Mouse (Mus musculus): ENCODE measurements around the gene Fdxacb1. TPM values are rescaled to one million over a fixed set of nuclear protein-coding genes. Genes with fewer than 3 reads are reported as not detected.

Gene Fdxacb1
- total RNA-seq, 2 experiments from 2014 or later = 3.7 to 3.9 TPM

DNA sequence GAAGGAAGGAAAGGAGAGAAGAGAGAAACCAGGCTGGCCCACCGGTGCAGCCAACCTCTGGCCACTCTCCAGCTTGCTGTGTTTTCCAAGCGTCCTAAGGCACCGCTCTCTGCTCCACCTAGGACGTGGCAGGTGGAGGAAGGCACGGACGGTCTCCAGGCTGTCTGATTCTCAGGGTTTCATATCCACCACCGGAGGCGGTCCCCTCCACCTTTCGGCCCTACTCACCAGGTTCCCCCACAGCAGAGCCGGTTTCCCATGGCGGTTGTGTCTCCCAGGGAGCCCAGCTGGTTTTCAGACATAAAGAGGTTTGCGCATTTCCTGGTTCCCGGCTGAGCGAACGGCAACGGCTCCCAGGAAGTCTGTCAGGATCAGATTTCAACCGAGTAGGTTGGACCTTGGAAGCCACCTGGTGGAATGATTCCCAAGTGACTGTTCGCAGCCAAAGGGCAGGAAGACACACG lies 21.8 kb upstream of the Fdxacb1 start, which contains the start of gene 2310030G06Rik:
Gene 2310030G06Rik, minus strand, starts transcription at position 323 of the 464 bp plus-strand sequence.
- DNase-seq = no peak

DNA sequence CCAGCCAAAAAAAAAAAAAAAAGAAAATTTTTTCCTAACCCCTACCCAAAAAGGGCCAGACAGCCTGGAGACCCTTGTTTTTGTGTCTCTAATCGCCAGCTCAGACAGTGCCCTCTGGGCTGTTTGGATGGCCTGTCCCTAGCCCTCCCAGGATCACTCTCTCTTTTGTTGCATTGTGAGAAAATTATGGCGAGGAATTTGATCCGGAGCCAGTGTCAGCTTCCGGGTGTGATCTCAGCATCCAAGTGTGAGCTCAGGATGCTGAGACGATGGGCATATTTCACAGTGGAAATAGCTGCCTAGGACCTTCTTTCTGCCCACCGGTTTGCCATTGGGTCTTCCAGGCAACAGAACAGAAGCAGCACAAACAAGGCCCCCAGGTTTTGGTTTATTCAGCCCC lies 17.3 kb upstream of the Fdxacb1 start:
- no peak for DNase-seq

DNA sequence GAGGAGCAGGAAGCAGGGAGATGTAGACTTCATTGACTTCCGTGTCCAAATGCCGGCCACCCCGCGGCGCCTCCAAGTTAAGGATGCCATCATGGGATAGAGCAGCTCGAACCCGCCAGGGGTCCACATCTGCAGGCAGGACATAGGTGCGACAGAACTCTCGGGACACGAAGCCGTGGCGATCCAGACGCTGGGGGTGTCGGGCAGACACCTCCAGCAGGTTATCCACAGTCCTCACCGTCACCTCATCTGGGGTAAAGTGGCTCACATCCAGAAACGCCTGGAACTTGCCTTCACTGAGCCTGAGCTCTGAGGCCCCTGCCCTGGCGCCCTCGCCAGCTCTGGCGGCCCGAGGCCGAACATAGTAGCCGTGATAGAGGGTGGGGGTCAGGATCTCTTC lies 16.7 kb upstream of the Fdxacb1 start, which contains the start of gene Cryab:
Gene Cryab, plus strand, starts transcription at position 3 of the 400 bp plus-strand sequence.
- peak; percentile 38 for DNase-seq

DNA sequence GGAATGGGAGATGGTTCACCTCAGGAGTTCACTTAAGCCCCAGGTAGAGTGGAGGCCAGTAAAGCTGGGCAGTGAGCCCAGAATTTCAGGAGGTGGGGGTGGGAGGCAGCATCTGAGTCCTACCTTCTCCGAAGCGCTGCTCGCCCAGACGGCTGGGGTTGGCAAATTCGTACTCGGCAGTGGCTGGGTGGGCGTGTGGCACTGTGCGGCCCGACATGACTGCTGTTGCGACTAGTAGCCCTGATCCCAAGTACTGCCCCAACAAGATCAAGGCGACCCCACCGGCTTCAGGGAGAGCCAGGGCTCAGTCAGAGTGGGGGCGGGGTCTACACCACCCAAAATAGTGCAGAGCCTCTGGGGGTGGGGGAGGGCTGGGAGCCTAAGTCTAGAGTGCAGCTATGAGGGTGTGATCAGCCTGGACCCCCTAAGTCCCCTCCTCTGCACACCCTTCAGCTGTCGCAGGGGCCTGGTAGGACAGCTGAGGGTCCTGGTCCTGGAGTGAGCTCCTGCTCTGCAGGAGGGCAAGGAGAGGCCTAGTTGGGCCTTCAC lies 15.9 kb upstream of the Fdxacb1 start, which contains the start of gene Hspb2:
Gene Hspb2, minus strand, starts transcription at position 301 of the 549 bp plus-strand sequence.
- DNase-seq = peak; percentile 75

DNA sequence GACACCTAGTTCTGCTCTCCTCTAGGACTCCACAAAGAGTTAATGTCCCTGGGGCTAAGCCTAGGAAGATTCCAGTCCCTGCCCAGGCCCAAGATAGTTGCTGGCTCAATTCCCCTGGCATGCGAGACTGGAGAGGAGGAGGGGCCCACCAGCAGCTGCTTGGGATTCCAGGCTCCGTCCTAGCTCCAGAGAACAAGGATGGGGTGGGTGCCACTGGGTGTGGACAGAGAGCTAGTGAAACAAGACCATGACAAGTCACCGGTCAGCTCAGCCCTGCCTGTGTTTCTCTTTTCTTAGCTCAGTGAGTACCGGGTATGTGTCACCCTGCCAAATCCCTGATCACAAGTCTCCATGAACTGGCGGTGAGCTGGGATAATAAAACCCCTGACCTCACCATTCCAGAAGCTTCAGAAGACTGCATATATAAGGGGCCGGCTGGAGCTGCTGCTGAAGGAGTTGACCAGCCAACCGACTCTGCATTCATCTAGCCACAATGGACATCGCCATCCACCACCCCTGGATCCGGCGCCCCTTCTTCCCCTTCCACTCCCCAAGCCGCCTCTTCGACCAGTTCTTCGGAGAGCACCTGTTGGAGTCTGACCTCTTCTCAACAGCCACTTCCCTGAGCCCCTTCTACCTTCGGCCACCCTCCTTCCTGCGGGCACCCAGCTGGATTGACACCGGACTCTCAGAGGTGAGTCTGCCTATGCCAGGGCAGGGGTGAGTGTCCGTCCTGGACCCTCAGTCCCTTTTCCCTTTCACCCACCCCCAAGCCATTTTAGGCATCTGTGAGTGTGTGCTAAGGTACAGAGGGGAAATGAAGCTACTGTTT lies 15.0 kb upstream of the Fdxacb1 start:
- peak; percentile 96 for DNase-seq

DNA sequence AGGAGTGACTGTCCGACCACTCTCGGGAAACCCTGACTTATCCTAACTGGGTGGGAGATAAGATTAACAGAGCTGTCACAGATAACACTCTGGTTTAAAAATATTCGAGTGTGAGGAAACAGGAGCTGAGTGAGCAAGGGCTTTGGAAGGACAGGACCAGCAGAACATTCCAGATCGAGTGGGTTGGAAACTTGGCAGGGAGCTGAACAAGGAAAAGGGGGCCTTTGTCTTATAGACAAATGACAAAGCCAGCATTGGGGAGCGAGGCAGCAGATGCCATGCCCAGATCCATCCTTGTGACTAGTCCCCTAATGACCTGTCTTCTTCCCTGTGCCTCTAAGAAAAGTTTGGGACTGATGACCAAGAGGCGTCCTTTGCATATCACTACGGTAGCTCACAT lies 14.1 kb upstream of the Fdxacb1 start:
- peak; percentile 20 for DNase-seq

DNA sequence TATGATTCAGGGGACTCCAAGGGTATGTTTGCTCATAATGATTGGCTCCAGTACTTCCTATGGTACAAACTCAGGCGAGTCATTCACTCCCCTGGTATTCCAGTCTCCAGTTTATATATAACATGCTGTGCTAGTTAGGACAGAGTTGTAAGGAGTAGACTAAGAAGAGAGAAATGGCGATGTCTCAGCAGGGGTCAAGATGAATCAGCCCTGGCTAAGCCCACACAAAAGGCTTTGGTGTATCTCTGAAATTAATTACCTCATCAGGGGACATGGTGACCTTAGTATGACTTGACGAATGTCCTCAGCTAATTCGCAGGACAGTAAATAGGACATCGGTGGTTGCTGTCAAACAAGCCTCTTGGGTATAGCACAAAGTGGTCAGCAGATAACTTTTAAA lies 11.3 kb upstream of the Fdxacb1 start:
- no peak for DNase-seq

DNA sequence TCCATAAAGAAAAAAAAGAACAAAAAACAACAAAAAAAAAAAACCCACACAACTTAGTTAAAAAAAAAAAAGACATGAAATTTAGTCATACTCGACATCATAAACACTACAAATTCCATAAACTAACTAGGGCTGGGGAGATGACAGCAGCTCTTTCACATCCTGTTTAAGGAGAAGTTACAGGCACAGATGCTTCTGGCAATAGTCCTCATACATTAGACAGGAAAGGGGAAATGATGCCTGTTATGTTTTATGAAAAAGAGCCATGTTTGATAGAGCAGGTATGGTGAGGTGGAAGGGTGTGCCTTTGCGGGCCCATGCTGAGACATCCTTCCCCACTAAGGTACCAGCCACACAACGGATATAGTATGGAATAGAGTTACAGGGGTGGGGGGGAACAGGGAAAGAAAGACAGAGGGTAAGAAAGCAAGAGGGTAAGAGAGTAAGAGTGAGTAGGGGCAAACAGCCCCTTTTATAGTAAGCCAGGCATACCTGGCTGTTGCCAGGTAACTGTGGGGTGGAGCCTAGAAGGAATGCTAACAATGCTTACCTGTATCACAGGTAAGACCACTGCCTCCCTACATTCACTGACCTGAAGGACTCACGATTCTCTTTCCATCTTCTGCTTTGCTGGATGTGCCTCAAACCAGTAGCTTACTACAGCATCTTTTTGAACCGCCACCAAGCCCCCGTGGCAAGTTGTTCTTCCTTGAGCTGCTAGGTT lies 6.4 kb upstream of the Fdxacb1 start:
- no peak for DNase-seq

DNA sequence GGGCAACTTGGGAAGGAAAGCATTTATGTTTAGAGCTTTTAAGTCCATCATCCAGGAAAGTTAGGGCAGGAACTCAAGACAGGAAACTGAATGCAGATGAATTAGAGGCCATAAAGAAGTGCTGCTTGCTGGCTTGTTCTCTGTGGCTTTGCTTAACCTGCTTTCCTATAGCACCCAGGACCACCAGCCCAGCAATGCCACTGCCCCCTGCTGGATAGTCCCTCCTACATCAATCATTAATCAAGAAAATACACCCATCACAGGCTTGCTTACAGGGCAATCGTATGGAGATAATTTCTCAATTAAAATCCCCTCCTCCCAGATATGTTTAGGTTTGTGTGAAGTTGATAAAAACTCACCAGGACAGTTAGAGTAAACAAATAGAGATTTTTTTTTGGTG lies 4.7 kb upstream of the Fdxacb1 start:
- no peak for DNase-seq

DNA sequence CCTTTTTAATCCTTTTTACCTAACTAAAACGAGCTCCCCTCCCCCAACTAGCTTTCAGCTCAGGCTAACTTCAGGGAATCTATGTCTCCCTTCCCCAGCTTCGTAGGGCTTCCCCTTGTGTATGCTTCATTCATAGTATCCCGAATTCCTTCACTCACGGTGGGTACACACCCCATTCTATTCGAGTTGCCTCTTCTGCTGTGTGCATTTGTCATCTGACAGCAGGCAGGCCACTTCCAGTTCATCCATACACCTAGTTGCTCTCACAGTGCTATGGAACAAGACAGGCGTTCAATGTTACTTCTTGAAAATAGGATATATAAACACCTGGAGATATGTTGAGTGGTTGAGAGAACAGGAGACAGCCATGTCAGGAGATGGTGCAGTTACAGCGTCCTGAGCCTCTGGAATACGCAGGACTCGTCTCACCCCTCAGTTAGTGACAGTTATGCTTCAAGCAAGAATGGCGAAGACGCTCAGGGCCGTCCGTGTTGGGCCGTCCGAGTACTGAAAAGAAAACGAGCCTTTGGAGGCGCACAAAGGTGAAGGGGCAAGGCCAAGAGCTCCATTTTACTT lies 417 bp upstream of the Fdxacb1 start:
- DNase-seq = no peak

DNA sequence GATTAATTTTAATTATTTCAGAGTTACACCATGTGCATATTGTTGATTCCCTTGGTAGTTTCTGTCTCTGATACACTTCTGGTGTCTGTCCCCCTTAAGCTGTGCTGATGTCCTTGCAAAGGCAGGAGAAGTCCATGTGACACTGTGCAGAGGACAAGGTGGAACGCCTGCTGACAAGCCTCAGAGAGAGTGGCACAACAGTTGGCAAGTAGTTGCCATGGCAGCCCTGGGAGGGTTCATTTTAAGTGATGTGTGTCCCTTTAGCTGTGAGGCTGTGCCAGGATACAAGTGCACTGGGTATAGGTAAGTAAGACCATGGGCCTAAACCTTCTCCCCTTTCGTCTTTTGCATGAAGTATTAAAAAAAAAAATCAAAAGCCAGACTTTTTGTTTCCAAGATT lies 2.0 kb downstream of the Fdxacb1 start:
- no peak for DNase-seq

DNA sequence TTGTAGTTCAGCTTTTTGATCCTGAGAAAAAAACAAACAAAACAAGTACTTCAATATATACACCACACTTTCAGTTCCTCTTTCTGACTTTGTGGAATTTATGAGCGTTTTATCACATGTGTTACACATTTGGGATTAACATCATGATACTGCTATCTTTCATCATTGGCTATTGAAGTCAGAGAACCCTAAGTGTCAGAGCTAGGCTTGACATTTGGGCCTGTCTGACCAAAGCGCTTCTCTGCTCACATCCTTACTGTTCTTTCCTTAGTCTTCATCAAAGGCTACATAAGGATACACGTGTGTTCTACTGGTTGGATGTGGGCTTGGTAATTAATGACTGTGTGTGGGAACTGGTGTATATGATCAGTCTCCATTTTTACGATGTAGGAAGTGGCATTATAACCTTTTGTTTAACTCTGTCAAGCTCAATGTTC lies 6.0 kb downstream of the Fdxacb1 start:
- no peak for DNase-seq

DNA sequence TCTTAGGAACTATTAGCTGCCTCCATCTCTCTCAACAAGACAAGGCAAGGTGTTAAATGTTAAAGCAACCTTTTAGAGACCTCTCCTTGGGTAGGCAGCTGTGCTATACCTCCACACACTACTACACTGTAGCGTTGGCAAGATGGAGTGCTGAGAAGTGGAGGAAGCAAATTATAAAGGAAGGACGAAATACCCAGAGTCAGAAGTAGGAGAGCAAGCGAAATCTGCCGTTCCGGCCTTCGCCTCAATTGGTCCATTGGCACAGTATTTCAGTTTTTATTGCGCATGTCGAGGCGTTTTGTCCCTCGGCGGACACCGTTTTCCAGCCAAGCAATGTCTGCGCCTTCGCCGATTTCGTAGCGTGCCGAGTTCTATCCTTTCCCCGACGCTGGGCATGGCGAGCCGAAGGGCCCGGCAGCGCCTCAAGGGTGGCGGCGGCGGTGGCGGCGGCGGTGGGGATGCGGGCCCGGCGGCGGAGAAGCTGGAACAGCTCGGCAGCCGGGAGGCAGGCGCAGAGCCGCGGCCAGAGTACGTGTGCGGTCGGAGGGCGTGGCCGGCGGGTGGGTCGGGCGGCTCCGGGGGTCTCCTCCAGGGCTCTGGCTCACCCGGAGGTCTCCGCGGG lies 7.1 kb downstream of the Fdxacb1 start, which contains the start of the genes Alg9 and 1110032A03Rik:
Gene Alg9, plus strand, starts transcription at position 29 of the 622 bp plus-strand sequence.
Gene 1110032A03Rik, minus strand, starts transcription at position 530 of the 622 bp plus-strand sequence.
- peak; percentile 84 for DNase-seq

DNA sequence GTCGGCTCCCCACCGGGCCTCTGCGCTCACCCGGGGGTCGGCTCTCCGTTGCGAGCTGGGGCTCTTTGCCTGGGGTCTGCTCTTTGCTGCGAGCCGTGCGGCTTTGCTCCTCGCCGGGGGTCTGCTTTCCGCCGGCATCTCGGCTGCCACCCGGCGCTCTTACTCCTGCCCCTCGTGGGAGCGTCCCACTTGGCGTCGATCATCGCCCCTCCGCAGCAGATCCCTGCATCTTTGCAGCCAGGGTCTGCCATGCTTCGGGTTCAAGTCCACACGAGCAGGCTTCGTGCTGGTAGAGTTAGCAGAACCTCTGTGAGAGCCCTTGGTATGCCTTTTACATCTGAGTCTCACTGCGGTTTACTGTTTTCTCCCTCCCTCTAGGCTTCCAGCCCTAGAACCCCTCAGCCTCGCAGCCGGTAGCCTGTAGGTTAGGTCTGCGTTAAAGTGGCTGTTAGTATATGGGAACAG lies 7.7 kb downstream of the Fdxacb1 start:
- no peak for DNase-seq

DNA sequence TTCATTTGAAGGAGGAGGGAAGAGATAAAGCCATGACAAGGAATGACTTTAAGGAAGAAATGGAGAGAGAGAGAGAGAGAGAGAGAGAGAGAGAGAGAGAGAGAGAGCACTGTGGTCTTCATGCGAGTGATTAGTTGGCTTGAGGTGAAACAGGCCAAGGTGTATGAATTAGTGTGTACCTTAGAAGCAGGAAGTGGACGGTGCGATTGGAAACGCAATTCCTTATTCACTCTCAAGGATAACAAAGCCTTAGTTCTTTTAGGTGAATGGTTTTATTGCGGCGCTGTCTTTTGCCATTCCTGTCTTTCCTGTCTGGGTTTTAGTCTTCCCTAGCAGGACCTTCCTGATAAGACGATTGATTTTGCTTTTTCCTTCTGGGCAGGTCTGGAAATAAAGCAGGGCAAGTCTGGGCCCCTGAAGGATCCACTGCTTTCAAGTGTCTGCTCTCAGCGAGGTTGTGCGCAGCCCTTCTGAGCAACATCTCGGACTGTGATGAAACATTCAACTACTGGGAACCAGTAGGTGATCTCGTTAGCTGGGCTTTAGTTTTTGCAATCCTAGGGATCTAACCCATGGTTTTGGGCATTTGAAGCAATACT lies 8.2 kb downstream of the Fdxacb1 start:
- no peak for DNase-seq

DNA sequence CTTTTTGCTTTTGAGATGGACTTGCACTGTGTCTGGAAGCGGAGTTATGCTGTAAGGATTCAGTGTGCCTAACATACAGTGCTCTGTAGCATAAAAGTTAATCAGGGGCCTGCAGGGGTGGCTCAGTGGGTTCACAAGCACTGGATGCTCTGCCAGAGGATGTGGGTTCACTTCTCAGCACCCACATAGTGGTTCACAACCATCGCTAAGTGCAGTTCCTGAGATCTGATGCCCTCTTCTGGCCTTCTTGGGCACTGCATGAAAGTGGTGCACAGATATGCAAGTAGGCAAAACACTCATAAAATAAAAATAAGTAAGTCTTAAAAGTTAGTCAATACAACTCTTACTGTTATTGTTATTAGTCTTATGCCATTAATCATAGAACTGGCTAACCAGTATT lies 14.1 kb downstream of the Fdxacb1 start:
- no peak for DNase-seq

DNA sequence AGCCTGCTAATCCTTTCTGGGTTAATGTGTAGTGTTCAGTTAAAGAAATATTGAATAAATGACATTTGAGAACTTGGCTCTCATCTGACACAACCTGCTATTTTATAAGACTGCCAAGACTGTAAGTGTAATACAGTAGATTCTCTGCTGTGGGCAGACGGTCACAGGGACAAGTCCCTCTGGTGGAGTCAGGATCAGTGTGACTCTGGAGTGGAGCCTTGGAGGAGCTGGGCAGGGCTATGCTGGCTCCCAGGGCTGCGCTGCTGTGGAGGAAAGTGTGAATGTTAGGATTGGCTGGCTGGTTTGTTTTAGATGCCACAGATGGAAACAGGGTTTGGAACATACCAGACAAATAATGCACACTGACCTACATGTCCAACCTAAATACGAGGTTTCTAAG lies 27.2 kb downstream of the Fdxacb1 start:
- DNase-seq = no peak

DNA sequence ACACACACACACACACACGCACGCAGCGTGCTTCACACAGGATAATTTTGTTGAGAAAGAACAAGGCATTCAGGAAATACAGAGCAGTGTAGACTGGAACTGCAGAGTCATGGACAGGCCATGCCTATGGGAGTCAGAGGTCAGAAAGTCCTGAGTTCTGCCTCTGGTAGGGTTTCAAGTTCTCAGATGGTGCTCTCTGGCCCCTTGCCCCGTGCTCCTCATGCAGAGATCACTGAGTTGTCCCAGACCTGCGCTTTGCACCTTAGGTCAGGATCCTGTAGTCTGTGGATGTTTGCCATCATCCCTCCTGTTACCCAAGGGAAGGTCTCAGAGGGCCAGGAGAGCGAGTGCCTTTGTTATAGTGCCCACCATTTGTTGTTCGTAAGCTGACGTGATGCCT lies 28.7 kb downstream of the Fdxacb1 start:
- no peak for DNase-seq

DNA sequence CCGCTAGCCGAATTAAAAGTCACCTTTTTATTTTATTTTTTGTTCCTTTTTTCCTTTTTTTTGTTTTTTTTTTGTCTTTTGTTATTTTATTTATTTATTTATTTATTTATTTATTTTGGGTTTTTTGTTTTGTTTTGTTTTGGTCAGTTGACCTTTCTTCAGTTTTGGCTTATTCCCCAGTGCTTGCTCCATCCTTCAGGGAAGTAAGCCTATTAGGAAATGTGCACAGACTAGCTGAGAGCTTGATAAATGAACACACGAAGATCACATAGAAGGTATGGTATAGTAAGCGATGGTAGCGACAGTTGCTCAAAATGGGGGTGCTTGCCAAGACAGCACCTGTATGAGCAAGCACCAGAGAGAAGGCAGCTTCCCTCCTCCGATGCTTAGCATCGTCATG lies 29.6 kb downstream of the Fdxacb1 start:
- DNase-seq = no peak

DNA sequence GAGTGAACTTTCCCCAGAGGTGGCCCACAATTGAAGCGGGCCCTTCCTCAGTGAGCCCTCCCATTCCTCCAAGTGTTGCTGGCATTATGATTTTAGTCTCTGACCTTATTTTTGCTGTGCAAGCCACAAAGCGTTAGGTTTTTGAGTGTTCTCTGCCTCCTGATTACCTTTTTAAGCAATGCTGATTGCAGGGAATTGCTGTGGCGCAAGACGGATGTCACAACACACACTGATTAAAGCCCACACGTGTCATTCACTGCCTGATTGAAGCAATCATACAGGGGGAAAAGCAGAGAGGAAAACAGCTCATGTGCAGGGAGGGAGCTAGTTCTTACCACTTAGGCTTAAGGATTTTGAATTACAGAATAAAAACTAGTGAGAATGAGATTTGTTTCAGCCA lies 30.3 kb downstream of the Fdxacb1 start:
- DNase-seq = no peak

DNA sequence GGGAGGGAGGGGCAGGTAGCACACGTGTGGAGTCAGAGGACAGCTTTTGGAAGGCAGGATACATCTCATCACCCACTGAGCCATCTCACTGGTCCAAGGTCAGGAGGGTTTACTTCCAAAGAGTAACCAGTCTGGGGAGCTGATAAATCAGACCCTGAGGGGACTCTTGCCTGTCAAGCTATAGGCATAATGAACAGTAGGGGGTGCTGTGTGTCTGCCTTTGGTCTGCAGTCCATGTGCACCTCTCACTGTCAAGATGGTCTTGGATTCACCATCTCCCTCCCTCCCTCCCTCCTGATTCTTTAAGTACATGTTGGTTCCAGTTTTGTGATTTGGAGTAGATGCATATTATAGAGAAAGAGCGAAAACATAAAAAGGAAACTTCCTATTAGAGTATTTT lies 32.9 kb downstream of the Fdxacb1 start:
- DNase-seq = no peak

Data from gastrocnemius, postnatal 25 days (tissue).